Mouse (Mus musculus) forebrain, embryonic 16.5 days (tissue): Measurements from ENCODE around the gene Gm9044. TPM values are rescaled to one million over a fixed set of nuclear protein-coding genes. Genes with fewer than 3 reads are reported as not detected.
"Not testable (repeated sequence)": the region's sequence is repeated elsewhere in the genome, so short reads cannot be mapped to it uniquely, and the experiment has no call there.

Experiments
- ATAC-seq: fragments of 200-750 bp; cut with Nextera tagmentation; 2 replicates; pipeline ENCODE4 v1.8.0; 2017; ENCODE audit warnings: mild to moderate bottlenecking, moderate library complexity
- H3K27ac ChIP-seq: fragments of 300-500 bp; sonication (generic); 2 replicates; pipeline ENCODE4 v1.5.1; 2014; ENCODE audit warnings: low read length, control low read depth
- H3K27me3 ChIP-seq: fragments of 300-500 bp; sonication (generic); replicated peaks from 2 replicates; pipeline ENCODE4 v1.6.1; 2014; ENCODE audit warnings: low read length; ENCODE audit not compliant: control insufficient read depth, insufficient read depth
- H3K36me3 ChIP-seq: fragments of 300-500 bp; sonication (generic); 2 replicates; pipeline ENCODE4 v1.6.1; 2014; ENCODE audit not compliant: control insufficient read depth, insufficient read depth
- H3K4me1 ChIP-seq: fragments of 300-500 bp; sonication (generic); replicated peaks from 2 replicates; pipeline ENCODE4 v1.6.1; 2014; ENCODE audit warnings: low read length; ENCODE audit not compliant: control insufficient read depth, insufficient read depth
- H3K4me2 ChIP-seq: fragments of 300-500 bp; sonication (generic); 2 replicates; pipeline ENCODE4 v1.6.1; 2014; ENCODE audit warnings: mild to moderate bottlenecking, low read length, control low read depth
- H3K4me3 ChIP-seq: fragments of 300-500 bp; sonication (generic); replicated peaks from 2 replicates; pipeline ENCODE4 v1.5.1; 2014; ENCODE audit warnings: mild to moderate bottlenecking, low read length, control low read depth
- H3K9ac ChIP-seq: fragments of 300-500 bp; sonication (generic); replicated peaks from 2 replicates; pipeline ENCODE4 v1.6.1; 2014; ENCODE audit warnings: low read depth, low read length, control low read depth
- H3K9me3 ChIP-seq: fragments of 300-500 bp; sonication (generic); 2 replicates; pipeline ENCODE4 v1.6.1; 2016; ENCODE audit warnings: low read length; ENCODE audit not compliant: control insufficient read depth
- WGBS: fragments of 180-500 bp; shearing (Covaris S2); extraction: QIAGEN DNeasy Blood & Tissue Kit; methylation state at CpG from one replicate; pipeline ENCODE4 v1.1.7; 2014; 5-methylcytosine and 5-hydroxymethylcytosine counted together
- polyA plus RNA-seq: library from polyadenylated mRNA; unstranded; fragments of >200 nt; fragmentation: Nextera tagmentation; extraction: Ambion mirVana; gene quantifications from 2 replicates; pipeline ENCODE4 v1.2.1, GENCODE M21; 2015

Gene Gm9044
- polyA plus RNA-seq = not detected in 2 replicates

DNA sequence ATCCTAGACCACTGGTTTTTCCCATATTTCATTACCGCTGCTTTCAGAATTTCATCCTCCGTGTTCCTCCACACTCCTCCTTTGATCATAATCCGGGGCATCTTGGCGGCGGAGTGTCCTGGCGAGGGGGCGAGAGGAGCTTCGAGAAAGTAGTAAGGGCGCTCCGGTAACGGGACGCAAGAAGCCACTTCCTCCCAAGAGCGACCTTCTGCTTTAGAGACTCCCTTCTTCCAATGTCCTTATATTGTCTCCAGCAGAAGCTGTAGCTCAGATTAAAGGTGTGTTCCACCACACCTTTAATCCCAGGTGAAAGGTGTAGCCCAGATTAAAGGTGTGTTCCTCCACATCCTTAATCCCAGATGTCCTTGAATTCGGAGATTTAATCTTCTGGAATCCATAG lies at the start of gene Gm9044:
Gm9044 (minus strand) TSS at position 101 of the 400 bp plus-strand sequence.
- H3K27me3 ChIP-seq, ATAC-seq, H3K9ac ChIP-seq, H3K27ac ChIP-seq, H3K36me3 ChIP-seq, H3K9me3 ChIP-seq, H3K4me2 ChIP-seq, H3K4me1 ChIP-seq, H3K4me3 ChIP-seq: not testable (repeated sequence)
- WGBS = no CpG with 5 or more reads among the region's 14 CpGs

- Histone ChIP-seq H3K9me3 (no peaks in the 10 kb centered on the region), H3K4me2 (peak overlapping the region; percentile 45), H3K27me3 (no peaks in the 10 kb centered on the region), H3K4me3 (peak overlapping the region; percentile 20; the same call in 1 of the 2 replicates), H3K4me1 (no peaks in the 10 kb centered on the region), H3K36me3 (no peaks in the 10 kb centered on the region), H3K27ac (no peak overlapping the region), H3K9ac (no peak overlapping the region)
- peak; percentile 99 for ATAC-seq
- WGBS = 8% methylated on average over 10 of the region's 10 CpGs
Measured at GRCm38 (mm10) chr10:118370443-118370842, 38.2 kb upstream of the Gm9044 start.

DNA sequence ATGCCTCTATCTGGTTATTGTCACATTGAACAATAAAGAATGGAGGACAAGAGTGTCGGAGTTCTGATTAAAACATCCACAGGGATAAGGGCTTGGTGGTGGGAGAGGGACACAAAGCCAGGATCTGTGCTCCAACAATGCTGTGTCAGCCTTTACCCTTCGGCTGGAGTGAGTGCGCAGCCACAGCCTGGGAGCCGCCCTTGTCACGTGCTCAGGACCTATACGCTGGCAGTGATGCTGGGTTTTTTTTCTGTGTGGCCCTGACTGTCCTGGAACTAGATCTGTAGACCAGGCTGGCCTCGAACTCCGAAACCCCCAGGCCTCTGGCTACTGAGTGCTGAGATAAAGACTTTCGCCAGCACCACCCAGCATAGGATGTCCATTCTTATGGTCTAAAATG lies 37.3 kb upstream of the Gm9044 start:
- H3K4me2 ChIP-seq = no peak overlapping the region
- H3K9me3 ChIP-seq = no peaks in the 10 kb centered on the region
- H3K27ac ChIP-seq = no peak overlapping the region
- H3K9ac ChIP-seq = no peak overlapping the region
- no peak for ATAC-seq
- H3K4me1 ChIP-seq = no peaks in the 10 kb centered on the region
- no peak overlapping the region for H3K4me3 ChIP-seq
- no peaks in the 10 kb centered on the region for H3K27me3 ChIP-seq
- 84% methylated on average over 9 of the region's 9 CpGs for WGBS
- no peaks in the 10 kb centered on the region for H3K36me3 ChIP-seq

DNA sequence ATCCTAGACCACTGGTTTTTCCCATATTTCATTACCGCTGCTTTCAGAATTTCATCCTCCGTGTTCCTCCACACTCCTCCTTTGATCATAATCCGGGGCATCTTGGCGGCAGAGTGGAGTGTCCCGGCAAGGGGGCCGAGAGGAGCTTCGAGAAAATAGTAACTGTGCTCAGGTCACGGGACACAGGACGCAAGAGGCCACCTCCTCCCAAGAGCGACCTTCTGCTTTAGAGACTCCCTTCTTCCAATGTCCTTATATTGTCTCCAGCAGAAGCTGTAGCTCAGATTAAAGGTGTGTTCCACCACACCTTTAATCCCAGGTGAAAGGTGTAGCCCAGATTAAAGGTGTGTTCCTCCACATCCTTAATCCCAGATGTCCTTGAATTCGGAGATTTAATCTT lies 21.8 kb upstream of the Gm9044 start, which contains the start of gene Gm9049:
Gm9049 (minus strand) TSS at position 101 of the 400 bp plus-strand sequence.
- H3K4me1 ChIP-seq, ATAC-seq, H3K27me3 ChIP-seq, H3K9ac ChIP-seq, H3K9me3 ChIP-seq, H3K4me2 ChIP-seq, H3K4me3 ChIP-seq, H3K36me3 ChIP-seq, H3K27ac ChIP-seq: not testable (repeated sequence)
- WGBS = no CpG with 5 or more reads among the region's 11 CpGs

DNA sequence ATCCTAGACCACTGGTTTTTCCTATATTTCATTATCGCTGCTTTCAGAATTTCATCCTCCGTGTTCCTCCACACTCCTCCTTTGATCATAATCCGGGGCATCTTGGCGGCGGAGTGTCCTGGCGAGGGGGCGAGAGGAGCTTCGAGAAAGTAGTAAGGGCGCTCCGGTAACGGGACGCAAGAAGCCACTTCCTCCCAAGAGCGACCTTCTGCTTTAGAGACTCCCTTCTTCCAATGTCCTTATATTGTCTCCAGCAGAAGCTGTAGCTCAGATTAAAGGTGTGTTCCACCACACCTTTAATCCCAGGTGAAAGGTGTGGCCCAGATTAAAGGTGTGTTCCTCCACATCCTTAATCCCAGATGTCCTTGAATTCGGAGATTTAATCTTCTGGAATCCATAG lies 16.4 kb upstream of the Gm9044 start, which contains the start of gene Gm9048:
Gm9048 (minus strand) TSS at position 101 of the 400 bp plus-strand sequence.
- not testable (repeated sequence) for H3K9me3 ChIP-seq, H3K9ac ChIP-seq, ATAC-seq, H3K36me3 ChIP-seq, H3K4me1 ChIP-seq, H3K27me3 ChIP-seq, H3K4me2 ChIP-seq, H3K4me3 ChIP-seq, H3K27ac ChIP-seq
- 80% methylated on average over 1 of the region's 14 CpGs for WGBS

GRCm38 (mm10) chr10:118343155-118343554 lies 10.9 kb upstream of the Gm9044 start, which contains the start of gene Gm9046:
Gene Gm9046 (minus strand): TSS chr10:118343255.
- H3K36me3 ChIP-seq, ATAC-seq, H3K4me2 ChIP-seq, H3K27ac ChIP-seq, H3K4me3 ChIP-seq, H3K9me3 ChIP-seq, H3K9ac ChIP-seq, H3K4me1 ChIP-seq, H3K27me3 ChIP-seq: not testable (repeated sequence)
- WGBS = no CpG with 5 or more reads among the region's 14 CpGs

GRCm38 (mm10) chr10:118337731-118338130 lies 5.5 kb upstream of the Gm9044 start, which contains the start of gene Gm9045:
Gene Gm9045 (minus strand): TSS chr10:118337831.
- H3K27ac ChIP-seq, H3K4me2 ChIP-seq, H3K4me3 ChIP-seq, H3K4me1 ChIP-seq, H3K9me3 ChIP-seq, ATAC-seq, H3K36me3 ChIP-seq, H3K27me3 ChIP-seq, H3K9ac ChIP-seq: not testable (repeated sequence)
- WGBS = no CpG with 5 or more reads among the region's 14 CpGs

GRCm38 (mm10) chr10:118326869-118327268 lies 5.3 kb downstream of the Gm9044 start, which contains the start of gene Gm9040:
Gene Gm9040 (minus strand): TSS chr10:118326969.
- H3K36me3 ChIP-seq, ATAC-seq, H3K27me3 ChIP-seq, H3K9ac ChIP-seq, H3K27ac ChIP-seq, H3K4me2 ChIP-seq, H3K9me3 ChIP-seq, H3K4me3 ChIP-seq, H3K4me1 ChIP-seq: not testable (repeated sequence)
- no CpG with 5 or more reads among the region's 11 CpGs for WGBS

DNA sequence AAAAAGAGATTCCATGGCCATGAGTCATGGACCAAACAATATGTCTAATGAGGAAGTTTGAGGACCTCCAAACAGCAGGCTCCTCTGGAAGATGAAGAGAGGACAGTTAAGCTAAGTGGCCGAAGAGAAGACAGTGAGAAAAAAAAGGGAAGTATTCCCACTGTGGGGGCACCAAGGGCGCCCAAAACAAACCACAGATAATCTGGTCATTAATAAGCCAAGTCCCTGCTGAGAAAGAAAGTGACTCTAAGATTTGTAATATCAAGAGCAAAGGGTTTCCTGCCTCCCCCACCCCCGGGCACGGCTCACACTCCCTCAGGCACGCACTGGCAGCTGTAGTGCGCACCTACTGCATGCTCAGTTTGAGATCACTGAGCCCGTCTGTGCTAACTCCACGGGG lies 13.2 kb downstream of the Gm9044 start:
- H3K4me1 ChIP-seq = no peaks in the 10 kb centered on the region
- no peak for ATAC-seq
- no peaks in the 10 kb centered on the region for H3K36me3 ChIP-seq

DNA sequence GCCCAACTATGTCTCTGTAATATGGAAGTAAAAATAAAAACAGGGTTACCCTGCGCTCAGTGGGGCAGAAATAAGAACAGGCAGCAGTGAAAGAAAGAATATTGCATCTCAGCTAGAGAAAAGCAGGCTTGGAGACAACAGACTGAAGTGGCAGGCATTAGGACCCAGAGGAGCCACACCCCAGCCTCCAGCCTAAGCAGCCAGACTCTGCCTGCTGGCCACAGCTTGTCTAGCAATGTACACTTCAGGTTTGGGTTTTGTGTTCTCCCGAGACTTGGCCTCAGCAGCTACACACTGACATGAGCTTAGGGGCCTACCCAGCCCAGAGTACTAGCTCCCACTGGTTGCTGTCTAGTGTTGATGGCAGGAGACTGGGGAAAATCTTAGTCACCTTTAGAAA lies 30.1 kb downstream of the Gm9044 start:
- not testable (repeated sequence) for ATAC-seq, H3K27ac ChIP-seq, H3K27me3 ChIP-seq

More for the DNA sequence above, 13.2 kb downstream of the Gm9044 start:
- Histone ChIP-seq H3K27ac (no peak overlapping the region), H3K27me3 (no peaks in the 10 kb centered on the region), H3K4me3 (no peak overlapping the region), H3K9me3 (no peaks in the 10 kb centered on the region), H3K4me2 (no peak overlapping the region), H3K9ac (no peak overlapping the region)
- 91% methylated on average over 8 of the region's 8 CpGs for whole genome bisulfite sequencing

More for the DNA sequence above, 30.1 kb downstream of the Gm9044 start:
- H3K9ac ChIP-seq, H3K4me3 ChIP-seq, H3K36me3 ChIP-seq, H3K4me1 ChIP-seq, H3K9me3 ChIP-seq, H3K4me2 ChIP-seq: not testable (repeated sequence)
- WGBS = 47% methylated on average over 2 of the region's 2 CpGs
